Mouse (Mus musculus) spleen, postnatal 0 days (tissue): Measurements from ENCODE around the gene Fkbp1a. TPM values are rescaled to one million over a fixed set of nuclear protein-coding genes. Genes with fewer than 3 reads are reported as not detected.

Experiments used
- polyA plus RNA-seq: library from polyadenylated mRNA; unstranded; fragments of >200 nt; fragmentation: Nextera tagmentation; extraction: Ambion mirVana; gene quantifications from 2 replicates; pipeline ENCODE4 v1.2.1, GENCODE M21; 2015

Gene Fkbp1a
- polyA plus RNA-seq, result 154 and 171 TPM in 2 replicates

DNA sequence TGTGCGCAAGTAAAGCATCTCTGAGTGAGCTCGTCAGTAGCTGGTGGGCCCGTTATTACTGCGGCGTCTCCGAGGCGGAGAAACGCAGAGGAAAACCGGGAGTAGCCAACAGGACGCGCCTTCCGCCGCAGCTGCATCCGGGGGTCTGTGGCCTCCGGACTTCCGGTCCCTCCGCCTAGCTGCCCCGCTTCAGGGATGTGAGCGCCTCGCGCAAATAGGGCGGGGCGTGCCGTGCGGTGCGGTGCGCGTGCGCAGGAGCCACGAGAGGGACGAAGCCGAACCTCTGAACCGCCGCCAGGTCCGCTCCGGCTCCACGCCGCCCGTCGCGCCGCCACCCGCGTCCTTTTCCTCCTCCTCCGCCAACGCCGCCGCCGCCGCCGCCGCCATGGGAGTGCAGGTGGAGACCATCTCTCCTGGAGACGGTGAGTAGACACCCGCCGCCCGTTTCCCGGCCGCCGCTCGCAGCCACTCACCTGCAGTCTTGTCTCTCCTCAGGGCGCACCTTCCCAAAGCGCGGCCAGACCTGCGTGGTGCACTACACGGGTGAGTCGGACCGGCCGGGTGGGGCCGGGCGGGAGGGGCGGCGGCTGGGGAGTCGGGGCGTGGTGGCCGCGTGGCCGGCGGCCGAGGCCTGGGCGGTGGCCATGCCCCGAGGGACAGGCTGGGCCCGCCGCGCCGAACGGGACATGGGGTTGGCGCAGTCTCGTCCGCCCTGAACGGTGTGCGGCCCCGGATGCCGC is at the start of gene Fkbp1a:
Gene Fkbp1a, plus strand, starts transcription at position 161 of the 740 bp plus-strand sequence.

DNA sequence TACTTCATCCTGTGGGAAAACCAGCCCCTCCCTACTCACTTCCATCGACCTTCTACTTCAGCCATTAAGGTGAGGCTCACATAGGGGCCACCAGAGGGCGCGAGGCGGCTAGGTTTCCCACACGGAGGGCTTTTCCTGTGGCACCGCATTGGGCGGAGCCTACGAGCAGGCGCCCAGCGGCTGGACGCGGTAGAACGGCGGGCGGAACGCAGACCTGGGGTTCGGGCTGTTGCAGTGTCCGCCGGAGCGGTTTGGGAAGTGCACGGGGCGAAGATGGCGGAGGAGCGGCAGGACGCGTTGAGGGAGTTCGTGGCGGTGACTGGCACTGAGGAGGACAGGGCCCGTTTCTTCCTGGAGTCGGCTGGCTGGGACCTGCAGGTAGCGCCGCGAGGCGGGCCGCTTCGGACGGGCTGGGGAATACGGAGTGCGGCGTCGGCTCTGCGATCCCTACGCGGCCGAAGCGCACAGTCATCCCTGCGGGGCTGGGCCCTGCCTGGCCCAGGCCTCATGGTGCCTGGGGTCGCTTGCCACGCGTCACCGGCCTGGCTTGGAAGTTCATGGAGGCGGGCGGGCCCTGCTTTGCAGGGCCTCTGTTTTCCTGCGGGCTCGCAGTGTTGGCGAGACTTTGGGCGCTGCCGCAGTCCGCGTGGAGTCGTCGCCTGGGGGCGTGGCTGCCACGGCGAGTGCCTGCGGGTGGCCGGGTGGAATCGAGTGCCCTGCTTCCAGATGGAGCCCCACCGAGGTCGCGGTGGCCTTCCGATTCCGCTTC is 48.1 kb upstream of the Fkbp1a start, which contains the start of gene Nsfl1c:
Gene Nsfl1c, plus strand, starts transcription at position 148 of the 769 bp plus-strand sequence.

GRCm38 (mm10) chr2:151571873-151572700 is 29.8 kb downstream of the Fkbp1a start, which contains the start of gene Sdcbp2:
Gene Sdcbp2, plus strand, starts transcription at chr2:151572622.

Other genes starting within 250 kb of the Fkbp1a start
- gene 4921509C19Rik, start 66.3 kb upstream of the Fkbp1a start, polyA plus RNA-seq, result not detected in 2 replicates
- 86.9 and 91.1 TPM in 2 replicates for gene Nsfl1c, start 48.3 kb upstream of the Fkbp1a start, polyA plus RNA-seq
- gene Sdcbp2, start 30.1 kb downstream of the Fkbp1a start, polyA plus RNA-seq, result 0.27 and 0.42 TPM in 2 replicates
- gene Snph, start 90.1 kb downstream of the Fkbp1a start, polyA plus RNA-seq, result 0.04 and 0.10 TPM in 2 replicates
- gene Rad21l, start 126.0 kb downstream of the Fkbp1a start, polyA plus RNA-seq, result not detected in 2 replicates
- 0.29 TPM in 1 of 2 replicates, not detected in the other for gene Tmem74b, start 159.5 kb downstream of the Fkbp1a start, polyA plus RNA-seq
- gene Psmf1, start 201.7 kb downstream of the Fkbp1a start, polyA plus RNA-seq, result 70.2 and 80.5 TPM in 2 replicates